Mouse (Mus musculus) ovary, postnatal 36 days (tissue): ENCODE results near the gene Gpc1.

Experiments used
- DNase-seq: peaks from one replicate; pipeline ENCODE4 v3.0.0; 2022; ENCODE audit warnings: low spot score, mixed read lengths

Gpc1 gene

GRCm38 (mm10) chr1:92831188-92832001 is at the start of gene Gpc1:
TSS of gene Gpc1 (plus strand) at chr1:92831645.
- peak; percentile 72 for DNase-seq

- DNase-seq = no peak
These were observed 49.6 kb upstream of the Gpc1 start for GRCm38 (mm10) chr1:92781862-92782261.

GRCm38 (mm10) chr1:92782587-92782986 is 48.9 kb upstream of the Gpc1 start:
- no peak for DNase-seq

- DNase-seq = no peak
These were observed 44.2 kb upstream of the Gpc1 start for GRCm38 (mm10) chr1:92787221-92787620.

- DNase-seq = no peak
These were observed 43.4 kb upstream of the Gpc1 start for GRCm38 (mm10) chr1:92788049-92788448.

- DNase-seq = no peak
These were observed 40.8 kb upstream of the Gpc1 start for GRCm38 (mm10) chr1:92790628-92791027.

- DNase-seq = peak; percentile 14
These were observed 40.2 kb upstream of the Gpc1 start for GRCm38 (mm10) chr1:92791070-92791831.

- DNase-seq = no peak
These were observed 37.7 kb upstream of the Gpc1 start for GRCm38 (mm10) chr1:92793781-92794180.

- DNase-seq = no peak
These were observed 33.0 kb upstream of the Gpc1 start for GRCm38 (mm10) chr1:92798425-92798824.

GRCm38 (mm10) chr1:92799653-92800052 is 31.8 kb upstream of the Gpc1 start:
- no peak for DNase-seq

- no peak for DNase-seq
These were observed 29.1 kb upstream of the Gpc1 start for GRCm38 (mm10) chr1:92802362-92802761.

- no peak for DNase-seq
These were observed 28.1 kb upstream of the Gpc1 start for GRCm38 (mm10) chr1:92803376-92803775.

GRCm38 (mm10) chr1:92805181-92805580 is 26.3 kb upstream of the Gpc1 start:
- no peak for DNase-seq

- no peak for DNase-seq
These were observed 25.6 kb upstream of the Gpc1 start for GRCm38 (mm10) chr1:92805836-92806235.

GRCm38 (mm10) chr1:92806720-92807119 is 24.7 kb upstream of the Gpc1 start:
- DNase-seq = no peak

GRCm38 (mm10) chr1:92809621-92810020 is 21.8 kb upstream of the Gpc1 start:
- no peak for DNase-seq

GRCm38 (mm10) chr1:92814319-92814718 is 17.1 kb upstream of the Gpc1 start:
- no peak for DNase-seq

GRCm38 (mm10) chr1:92815100-92815499 is 16.3 kb upstream of the Gpc1 start:
- DNase-seq = no peak

- DNase-seq = no peak
These were observed 15.6 kb upstream of the Gpc1 start for GRCm38 (mm10) chr1:92815756-92816294.

- no peak for DNase-seq
These were observed 738 bp upstream of the Gpc1 start for GRCm38 (mm10) chr1:92830626-92831187.

- peak; percentile 45 for DNase-seq
These were observed 866 bp downstream of the Gpc1 start for GRCm38 (mm10) chr1:92832011-92833010.
